Mouse (Mus musculus) spleen, adult 18-20 months (tissue): ENCODE measurements around the gene Nnmt.

Experiments
- DNase-seq, 2 experiments: peaks; one replicate each; pipeline ENCODE4 v3.0.0; 2022; ENCODE audit warnings: mixed read lengths in 2 of 2

The Nnmt gene

DNA sequence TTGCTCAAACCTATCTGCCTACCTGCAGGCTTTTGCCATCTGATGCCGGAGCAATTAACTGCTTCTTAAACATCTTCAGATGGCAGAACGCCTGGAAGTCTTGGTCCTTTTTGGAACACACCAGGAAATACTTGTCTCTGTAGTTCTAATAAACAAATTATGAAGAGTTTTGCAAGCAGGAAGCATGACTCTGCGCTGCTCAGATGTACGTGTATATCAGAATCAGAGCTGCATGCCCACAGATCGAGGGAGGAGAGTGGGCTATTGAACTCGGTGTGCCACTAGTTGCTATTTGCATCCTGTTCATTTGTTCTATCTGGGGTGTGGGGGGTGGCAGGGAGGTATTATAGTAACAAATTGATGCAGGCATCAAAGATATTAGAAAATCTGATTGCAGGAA lies 28.2 kb upstream of the Nnmt start:
- no peak for DNase-seq

DNA sequence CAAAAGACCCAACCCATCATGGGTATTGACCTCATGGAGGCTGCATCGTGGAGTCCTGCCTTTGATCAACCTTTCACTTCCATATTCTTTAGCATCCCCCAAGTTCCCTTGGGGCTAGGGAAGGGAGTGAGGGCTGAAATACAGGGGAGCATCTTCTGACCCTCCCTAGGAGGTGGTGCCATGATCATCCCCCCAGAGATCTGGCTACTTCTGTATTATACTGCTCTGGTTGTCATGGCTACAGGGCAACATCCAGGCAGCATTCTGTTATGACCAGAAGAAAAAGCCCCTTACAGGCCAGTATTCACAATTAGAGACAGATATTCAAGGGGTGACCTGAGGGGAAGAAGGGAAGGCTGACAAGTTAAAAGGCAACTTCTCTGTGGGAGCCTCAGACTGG lies 14.3 kb upstream of the Nnmt start:
- DNase-seq, result no peak

DNA sequence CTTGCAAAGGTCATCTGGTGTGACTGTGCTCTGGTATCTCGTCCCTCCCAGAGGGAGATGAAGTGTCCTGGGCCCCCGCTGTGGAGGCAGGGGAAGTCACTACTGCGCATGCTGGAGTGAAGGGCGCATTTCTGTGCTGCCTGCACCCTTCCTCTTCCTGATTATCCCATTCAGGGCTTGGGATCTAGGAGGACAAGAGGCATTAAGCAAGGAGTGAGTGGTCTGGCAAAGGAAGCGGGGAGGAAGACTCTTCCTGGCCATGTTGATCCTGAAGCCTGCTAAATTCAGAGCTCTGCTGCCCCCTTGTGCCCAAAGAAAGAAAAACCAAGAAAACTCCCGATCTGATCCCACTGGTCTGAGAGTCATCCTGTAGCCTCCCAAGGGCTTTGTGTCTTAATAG lies 13.6 kb upstream of the Nnmt start:
- DNase-seq, result peak in 1 of 2 experiments; percentile 55

DNA sequence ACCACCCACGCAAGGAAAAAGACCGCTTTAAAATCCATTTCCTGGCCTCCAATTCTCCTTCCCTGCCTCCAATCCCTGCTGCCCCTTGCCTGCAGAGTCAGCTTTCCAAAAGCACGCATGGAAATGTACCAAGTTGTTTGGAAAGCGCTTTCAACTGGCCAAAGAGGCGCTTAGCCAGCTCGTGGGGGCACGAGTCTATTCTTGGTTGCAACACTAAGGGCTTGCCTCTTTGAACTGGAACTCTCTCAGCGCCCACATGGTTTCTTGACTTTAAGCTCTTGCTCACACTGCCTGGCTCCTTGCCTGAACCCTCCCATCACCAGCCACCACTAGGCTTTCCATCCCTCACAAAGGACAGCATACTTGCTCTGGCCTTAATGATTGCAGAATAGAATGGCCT lies 13.2 kb upstream of the Nnmt start:
- DNase-seq, result no peak

DNA sequence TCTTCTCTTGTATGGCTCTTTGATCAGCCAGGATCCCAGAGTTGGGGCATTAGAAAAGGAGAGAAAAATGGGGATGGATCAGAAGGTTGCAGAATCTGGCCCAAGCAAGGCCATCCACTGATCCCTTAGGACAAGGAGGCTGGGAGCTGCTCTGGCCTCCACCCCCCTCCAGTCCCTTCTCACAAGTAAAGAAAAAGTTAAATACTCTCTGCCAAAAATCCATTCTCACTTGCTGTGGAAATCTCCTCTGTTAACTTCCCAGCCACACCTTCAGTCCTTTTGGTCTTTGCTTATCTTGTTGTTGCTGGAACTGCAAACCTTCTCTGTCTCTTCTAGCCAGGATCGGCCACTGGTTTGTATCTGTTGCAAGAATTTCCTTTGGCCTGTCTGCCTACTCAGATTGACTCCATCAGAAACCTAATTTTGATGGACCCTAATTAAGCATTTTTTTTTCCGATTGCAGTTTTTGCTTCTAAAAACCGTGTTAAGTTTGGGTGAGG lies 12.6 kb upstream of the Nnmt start:
- DNase-seq, result no peak

DNA sequence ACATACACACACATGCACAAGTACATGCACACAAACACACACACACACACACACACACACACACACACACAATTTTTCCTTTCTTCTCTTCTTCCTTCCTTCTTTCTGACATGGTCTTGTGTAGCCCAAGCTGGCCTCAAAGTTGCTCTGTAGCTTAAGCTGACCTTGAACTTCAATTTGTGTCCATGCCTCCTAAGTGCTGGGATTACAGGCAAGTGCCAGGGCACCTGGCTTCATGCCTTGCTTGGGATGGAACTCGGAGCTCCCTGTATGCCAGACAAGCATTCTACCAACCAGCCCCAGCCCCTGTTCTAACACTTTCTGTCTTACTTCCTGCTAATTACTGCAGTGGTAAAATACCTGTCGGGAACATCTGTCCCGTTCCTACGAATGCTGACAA lies 8.3 kb upstream of the Nnmt start:
- no peak for DNase-seq

DNA sequence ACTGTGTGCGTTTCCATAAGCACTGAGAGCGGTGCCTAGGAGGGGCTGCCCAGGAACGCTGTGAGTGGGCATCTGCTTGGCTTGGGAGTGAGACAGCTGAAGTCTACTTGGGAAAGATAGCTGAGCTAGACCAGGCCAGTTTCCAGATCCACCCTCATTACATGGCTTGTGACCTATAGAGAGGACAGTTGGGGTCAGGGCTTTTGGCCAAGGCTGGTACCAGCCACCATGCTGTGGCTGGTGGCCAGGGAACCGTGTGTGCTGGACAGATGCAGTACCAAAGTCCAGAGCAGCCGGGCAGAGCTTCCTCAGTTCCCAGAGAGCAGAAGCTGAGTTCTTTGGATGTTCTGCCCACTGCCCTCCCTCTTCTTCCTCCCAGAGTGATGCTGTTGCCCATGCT lies 7.6 kb upstream of the Nnmt start:
- DNase-seq, result no peak

DNA sequence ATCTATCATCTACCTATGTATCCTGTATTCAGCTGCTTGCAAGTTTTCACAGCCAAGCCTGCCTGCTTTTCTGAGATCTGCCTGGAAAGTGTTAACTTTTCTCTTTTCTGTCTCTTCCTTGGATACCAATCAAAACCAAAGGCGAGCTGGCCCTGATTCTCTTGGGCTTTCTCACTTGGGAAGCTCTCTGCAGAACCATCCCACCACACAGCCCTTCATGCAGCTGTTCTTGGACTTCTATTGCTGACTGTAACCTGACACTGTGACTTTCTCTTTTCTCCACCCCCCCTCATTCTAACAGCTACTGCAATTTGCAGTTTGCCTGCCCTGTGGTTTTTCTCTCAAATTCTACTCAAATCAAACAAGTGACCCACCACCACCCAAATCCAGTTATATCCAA lies 6.1 kb upstream of the Nnmt start:
- no peak for DNase-seq

DNA sequence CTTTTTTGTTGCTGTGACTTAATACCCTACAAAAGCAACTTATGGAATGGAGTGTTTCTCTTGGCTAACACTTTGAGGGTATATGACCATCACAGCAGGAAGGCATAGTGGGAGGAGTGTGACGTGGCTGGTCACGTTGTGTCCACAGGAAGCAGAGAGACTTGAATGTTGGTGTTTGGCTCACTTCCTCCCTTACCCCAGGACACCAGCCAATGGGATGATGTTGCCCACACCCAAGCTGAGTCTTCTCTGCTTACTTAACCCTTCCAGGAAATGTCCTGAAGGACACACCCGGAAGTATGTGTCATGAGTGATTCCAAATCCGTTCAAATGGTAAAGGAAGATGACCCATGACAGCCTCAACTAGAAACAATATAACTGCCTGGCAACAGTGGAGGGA lies 4.8 kb upstream of the Nnmt start:
- DNase-seq, result no peak

DNA sequence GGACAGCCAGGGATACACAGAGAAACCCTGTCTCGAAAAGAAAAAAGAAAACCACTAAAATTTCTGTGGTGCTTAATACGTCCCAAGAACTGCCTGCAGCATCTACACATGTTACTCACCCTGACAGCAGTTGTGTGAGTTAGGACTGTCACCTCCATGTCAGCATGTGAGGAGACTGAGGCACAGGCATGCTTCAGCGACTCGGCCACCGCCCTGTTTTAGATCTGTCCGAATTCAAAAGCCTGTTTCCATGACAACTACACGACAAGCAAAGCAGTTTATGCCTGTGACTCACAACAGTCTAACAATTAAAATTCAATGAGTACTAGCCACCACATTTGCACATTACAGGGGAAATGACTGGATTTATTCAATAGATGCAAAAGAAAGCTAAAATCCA lies 2.5 kb upstream of the Nnmt start:
- no peak for DNase-seq

DNA sequence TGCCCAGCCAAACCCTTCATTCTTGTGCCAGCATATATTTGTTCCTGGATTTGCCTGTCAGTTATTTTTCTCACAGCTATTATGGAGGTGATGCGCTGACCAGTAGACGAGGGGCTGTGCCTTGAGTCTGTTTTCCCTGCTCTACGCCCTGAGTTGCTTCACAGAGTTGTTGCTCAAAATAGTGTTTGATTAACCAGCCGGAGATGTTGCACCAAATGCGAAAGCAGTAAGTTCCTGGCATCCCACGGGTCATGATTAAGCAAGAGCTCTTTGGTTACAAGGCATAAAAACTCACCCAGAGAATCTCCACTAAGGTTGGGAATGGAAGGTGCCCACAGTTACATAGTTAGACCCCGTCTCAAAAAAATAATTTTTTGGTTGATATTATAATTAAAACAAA lies 1.2 kb upstream of the Nnmt start:
- no peak for DNase-seq

DNA sequence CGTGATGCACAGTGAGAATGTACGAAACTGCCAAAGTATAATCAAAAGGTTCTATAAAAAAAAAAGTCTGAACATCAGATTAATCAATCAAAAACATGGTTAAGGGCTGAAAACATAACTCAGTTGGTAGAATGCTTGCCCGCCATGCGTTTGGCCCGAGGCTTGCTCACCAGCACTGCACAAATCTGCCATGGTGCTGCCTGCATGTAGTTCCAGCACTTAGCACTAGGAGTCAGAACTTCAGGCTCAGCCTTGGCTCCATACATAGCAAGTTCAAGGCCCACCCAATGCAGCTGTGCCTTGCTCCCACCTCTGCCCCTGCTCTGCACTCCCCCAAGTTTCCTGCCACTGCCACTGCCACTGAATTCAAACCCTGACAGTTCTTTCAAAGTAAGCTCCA lies 744 bp upstream of the Nnmt start:
- DNase-seq, result no peak

DNA sequence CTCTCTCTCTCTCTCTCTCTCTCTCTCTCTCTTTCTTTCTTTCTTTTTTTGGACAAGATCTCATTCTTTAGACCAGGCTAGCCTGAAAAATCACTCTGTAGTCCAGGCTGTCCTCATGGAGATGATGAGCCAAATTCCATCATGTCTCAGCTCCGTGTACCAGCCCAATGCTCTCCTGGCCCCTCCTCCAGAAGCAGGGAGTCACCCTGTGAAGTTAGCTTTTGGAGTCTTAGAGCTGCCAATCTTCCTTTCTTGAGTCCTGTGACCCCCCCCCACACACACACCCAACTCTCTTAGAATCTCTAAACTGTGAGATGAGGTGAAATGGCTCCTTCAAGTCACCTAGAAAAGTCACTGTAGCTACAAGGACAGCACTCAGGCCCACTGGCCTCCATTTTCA lies 727 bp downstream of the Nnmt start:
- no peak for DNase-seq

DNA sequence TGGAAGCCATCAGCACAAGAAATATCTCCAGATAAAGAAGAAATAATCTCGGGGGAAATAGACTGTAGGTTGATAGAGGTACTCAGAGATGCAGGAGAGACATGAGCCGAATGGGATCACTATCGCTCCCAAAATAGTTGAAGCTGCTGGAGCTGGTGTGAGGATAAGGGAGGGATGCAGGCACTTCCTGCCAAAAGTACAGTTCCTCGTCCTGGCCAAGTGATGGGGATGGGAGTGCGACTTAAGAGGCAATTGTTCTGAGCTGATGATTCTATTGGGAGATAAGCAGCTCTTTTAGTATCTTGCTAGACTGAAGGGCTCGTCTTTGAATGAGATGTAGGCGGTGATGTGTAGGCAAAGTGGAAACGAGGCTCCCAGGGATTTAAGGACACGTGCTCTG lies 4.1 kb downstream of the Nnmt start:
- DNase-seq, result no peak

DNA sequence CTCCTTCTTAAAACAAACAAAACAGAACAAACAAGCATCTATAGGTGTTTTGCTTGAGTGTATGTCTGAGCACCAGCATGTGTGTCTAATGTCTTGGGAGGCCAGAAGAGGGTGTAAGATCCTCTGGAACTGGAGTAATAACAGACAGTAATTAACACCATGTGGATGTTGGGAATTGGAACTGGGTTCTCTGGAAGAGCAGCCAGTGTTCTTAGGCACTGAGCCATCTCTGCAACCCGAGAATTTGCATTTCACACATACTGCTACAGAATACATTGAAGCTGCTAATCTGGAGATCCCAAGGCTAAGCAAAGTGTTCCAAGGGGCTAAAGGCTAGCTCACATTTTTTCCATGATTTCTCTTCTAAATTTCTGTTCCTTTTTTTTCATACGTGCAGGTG lies 4.9 kb downstream of the Nnmt start:
- DNase-seq, result no peak

DNA sequence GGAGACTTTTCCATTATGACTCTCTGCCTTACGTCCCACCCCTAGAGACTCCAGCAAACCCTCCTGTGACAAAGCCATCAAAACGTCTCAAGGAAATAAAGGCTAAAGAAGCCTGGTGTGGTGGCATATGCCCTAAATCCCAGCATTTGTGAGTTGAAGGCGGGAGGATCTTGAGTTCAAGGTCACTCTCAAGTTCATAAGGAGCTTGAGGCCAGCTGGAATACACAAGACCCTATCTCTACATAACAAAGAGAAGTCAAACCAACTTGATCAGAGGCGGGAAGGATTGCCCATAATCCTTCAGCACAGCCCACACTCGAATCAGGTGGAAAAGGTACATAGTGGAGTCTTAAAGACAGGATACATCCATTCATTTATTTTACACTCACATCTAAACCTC lies 7.5 kb downstream of the Nnmt start:
- no peak for DNase-seq

DNA sequence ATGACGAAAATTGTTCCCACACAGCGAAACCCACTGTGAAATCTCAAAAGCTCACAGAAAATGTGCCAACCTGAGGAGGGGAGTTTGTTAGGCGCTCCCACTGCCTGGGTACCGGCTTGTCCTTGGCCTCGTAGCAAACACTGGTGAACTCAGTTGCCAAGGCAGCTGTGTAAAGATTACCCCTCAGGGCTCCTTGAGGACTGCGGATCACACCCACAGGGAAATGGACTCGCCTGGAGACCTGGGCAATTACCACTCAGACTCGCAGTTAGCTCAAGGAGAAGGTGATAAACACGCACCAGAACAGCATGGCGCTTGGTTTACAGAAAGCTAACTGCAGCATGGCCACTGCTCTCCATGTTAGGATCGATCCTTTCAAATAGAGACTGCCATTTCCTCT lies 8.0 kb downstream of the Nnmt start:
- no peak for DNase-seq

DNA sequence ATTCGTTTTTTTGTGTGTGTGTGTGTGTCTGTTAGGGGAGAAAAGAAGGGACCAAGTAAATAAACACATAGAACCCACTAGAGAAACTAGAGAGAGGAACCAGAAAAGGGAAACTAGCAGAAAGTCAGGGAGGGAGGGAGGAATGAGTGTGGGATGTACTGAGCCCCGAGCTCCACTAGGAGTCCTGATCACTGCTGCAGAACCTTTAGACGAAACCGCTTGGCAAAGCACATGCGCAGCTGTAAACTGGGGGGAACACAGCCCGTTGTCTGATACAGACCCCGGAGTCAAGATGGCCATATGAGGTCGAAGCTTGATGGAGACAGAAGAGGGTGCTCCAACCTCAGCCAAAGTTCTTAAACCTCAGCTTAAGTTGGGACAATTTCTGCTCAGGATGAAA lies 11.0 kb downstream of the Nnmt start:
- no peak for DNase-seq

DNA sequence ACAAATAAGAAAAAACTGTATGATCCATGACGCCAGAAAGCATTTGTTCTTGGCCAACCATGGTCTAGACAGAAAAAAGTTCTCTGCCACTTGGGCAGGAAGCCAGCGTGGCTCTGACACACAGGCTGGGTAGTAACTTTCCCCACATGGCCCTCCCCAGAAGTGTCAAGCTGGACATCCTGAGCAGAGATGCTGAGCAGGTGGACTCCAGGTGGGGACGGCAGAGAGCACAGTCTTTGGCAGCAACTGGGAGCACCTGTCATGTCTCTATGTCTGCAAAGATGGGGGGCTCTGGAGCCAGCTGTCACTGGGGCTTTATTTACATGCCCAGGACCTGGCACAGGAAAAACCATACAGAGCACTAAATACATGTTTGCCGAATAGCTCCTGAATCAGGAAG lies 14.3 kb downstream of the Nnmt start:
- no peak for DNase-seq

DNA sequence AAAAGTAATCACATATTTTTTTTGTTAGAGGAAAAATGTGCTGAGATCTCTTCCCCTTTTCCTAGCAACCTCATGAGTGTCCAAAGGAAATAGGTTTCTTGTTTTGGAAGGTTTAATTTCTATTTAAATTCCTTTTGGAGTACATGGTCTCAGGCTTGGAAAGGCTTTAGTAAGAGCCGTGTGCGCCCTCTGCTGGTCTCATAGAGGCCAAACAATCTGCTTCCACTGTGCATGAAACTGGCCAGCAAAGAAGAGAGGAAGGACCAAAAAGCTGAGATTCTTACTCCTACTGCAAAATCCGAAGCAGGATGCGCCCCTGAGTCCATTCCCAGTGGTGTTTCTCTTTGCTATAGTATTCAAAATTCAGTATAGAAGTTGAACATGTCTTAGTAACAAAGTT lies 18.6 kb downstream of the Nnmt start:
- peak; percentile 27 to 59 for DNase-seq

DNA sequence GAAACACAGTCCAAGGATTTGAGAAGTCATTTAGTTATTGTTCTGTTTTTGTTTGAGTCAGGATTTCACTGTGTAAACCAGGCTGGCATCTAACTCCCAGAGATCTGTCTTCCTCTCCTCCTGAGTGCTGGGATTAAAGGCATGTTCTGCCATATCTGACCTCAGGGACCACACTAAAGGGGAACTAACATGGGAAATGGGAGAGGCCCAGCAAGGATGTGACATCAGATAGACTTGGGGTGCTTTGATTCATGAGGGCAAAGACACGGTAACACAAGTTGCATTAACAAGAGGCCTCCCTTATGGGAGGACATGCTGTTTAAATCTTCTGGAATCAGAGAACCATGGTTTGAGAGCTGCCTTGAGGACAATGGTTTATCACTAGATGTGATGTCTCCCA lies 24.1 kb downstream of the Nnmt start:
- DNase-seq, result no peak

DNA sequence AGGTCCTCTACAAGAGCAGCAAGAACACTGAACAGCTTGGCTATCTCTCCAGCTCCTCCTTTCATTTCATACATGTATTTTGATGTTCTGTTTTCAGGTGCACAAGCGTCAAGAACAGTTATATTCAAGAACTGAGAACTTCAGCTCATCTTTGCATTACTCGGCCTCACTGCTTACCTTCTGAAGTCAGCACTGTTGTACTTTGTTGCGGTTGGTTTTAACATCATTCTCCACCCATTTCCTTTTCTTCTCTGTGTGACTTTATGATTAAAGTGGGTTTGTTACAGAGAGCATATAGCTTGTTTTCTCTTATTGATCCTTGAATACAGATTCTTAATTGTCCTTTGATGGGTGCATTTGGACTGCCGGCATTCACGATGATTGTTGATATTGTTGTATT lies 42.6 kb downstream of the Nnmt start:
- no peak for DNase-seq

DNA sequence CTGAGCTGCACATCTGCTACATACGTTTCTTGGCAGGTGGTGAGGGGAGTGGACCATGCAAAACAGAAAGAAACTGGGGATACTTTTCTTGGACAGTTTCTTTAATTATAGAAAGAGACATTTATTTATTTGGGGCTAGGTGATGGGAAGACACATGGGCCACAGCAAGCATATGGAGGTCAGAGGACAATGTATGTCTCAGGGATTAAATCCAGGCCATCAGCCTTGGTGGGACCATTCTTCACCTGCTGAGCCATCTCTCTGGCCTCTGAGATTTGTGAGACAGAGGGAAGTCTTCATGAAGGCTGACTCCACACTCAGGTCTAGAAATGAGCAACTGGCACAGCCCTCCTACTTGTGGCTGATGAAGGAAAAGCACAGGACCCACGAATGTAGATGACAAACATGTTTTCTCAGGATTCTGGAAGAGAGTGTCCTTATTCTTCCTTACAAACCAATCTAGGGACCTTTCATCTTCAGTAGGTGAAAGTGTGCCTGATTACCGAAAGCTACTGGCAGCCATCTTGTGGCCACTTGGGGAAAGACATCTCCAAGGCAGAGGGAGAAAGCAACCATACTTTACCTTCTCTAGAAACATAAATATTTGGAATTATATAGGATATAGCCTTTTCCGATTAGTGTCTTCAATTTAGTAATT lies 45.3 kb downstream of the Nnmt start:
- DNase-seq, result peak; percentile 40 to 66

DNA sequence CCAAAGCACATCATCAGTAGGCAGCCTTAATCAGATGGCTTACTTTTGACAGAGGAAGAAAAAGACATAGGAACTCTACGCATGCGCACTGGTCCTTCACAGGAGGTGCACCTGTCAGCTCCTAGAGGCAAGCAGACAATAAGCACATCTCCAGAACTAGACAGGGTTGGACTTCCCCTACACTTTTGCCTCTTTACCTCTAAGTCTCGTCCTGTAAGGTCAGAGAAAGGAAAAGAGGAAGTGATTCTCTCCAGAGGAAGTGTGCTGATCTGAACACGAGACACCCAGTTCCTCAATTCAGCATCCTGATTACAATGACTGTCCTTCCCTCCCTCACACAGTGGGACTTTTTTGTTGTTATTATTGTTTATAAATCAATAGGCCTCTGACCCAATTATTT lies 46.3 kb downstream of the Nnmt start:
- DNase-seq, result peak; percentile 65 to 69

DNA sequence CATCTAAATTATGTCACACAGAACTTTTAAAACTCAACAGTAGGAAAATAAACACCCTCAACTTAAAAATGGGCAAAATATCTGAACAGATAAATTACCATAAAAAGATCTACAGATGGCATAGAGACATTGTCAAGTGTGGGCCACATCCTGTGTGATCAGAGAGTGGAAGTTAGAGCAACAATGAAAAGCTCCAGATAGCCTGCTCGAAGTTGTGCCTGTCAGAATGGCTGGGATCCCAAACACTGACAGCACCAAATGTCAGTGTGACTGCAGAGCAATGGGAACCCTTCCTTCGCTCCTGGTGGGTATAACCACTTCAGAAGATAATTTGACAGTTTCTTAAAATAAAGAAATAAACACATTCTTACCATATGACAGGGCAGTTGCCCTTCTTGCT lies 55.9 kb downstream of the Nnmt start:
- no peak for DNase-seq

DNA sequence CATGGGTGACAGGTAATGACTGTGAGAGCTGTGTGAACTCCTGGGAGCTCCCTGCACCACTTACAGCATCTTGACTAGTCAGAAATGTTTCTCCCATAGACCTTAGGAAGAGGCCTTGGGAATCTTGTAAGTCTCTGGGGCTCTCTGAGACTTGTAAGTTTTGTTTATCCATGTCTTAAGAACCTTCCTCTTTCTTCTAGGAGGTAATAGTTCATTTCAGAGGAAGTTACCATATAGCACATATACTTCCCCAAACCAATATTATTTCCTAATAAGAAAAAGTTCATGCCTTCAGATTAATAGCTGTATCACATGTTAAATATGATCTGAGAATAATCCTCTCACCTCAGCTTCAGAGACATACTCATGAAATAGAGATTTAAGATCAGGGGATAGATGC lies 57.7 kb downstream of the Nnmt start:
- DNase-seq, result no peak
